Mouse (Mus musculus): Measurements from ENCODE around the gene Chrna4.

Gene Chrna4

GRCm38 (mm10) chr2:181043437-181043836, at the start of gene Chrna4:
Chrna4 (minus strand) TSS chr2:181043546.
- no peak for DNase-seq

DNA sequence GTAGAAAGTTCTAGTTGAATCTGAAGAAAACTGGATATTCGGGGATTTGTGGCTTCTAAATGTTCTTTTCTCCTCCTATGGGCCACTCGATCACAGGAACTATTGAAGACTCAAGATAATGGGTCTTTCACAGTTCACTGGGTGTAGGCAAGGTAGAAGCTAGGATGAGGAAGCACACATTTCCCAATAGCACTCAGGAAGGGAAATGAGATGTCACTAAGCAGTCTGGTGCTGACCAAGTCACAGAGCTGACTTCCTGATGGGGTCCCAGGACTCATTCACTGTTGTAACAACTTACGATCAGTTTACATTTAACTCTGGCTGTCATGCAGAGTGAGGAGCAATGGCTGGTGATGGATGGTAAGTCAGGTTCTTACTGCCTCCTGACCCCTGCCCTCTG, 46.8 kb upstream of the Chrna4 start:
- no peak for DNase-seq

- no peak for DNase-seq
These were observed 41.7 kb upstream of the Chrna4 start for GRCm38 (mm10) chr2:181084997-181085396.

DNA sequence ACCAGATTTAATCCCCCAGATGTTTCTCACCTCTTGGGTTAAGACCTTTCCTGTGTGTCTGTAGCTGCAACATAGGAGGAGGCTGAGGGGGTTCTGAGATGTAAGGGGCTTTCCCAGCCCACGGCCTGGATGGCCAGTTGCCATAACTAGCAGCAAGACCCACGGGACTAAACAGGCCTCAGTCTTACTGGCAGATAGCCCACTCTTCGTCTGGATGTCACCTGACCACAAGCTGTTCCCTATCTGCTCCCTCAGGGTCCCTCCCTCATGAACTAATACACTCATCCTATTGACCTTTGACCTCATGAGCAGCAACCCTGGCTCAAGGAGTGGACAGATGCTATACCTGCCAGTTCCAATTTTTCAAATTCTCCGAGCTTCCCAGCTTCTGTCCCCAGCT, 40.6 kb upstream of the Chrna4 start:
- no peak for DNase-seq

DNA sequence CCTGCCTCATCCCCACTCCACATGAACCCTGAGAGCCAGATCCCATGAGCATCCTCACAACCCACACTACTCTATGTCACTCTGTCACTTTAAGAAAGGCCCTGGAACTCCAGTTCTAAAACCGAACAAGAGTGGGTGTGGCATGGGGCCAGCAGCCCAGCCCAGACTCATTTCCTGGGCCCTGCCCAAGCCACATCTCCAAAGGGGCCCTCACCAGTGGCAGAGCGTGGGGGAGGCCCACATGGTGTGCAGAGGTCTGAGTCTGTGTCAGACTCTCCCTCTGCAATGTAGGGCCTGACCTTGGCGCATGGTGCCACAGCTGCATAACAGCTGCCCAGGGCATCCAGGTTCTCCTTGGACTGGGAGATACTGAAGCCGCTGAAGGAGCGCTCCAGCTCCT, 37.5 kb upstream of the Chrna4 start:
- DNase-seq, result peak; percentile 75

DNA sequence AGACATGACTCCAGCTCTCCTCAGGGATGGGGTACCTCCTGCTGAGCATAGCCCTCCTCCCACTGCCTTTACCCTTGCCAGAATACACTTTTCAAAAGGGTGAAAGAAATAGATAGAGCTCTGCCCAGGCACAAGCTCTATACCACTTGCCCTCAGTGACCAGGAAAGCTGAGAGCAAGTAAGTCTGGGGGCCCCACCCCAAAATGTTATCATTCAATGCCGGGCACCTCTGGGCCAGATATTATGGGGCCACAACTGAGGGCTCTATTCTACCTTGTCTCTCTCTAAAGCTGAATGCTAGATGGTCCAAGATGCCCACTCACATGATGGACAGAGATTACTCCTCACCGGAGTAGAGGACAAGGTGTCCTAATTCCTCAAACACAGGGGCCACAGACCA, 36.2 kb upstream of the Chrna4 start:
- peak; percentile 71 for DNase-seq

GRCm38 (mm10) chr2:181078908-181079307, 35.6 kb upstream of the Chrna4 start:
- peak; percentile 41 for DNase-seq

DNA sequence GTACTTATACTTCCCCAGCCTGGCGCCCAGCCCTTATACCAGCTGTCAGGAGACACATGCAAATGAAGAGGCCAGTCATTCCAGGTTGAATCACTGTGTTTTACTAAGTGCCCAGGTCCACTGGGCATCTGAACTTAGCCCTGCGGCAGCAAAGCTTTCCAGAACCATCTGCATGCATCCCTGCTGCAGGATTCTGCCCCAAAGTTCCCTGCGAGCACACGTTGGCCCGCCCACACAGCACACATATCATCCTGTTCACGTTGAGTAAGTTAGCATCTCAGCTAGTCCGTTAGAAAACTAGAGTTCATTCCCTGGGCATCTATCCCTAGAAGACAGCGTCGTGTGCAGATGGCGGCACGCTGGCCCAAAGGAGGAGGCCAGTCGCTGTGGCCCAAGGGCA, 32.2 kb upstream of the Chrna4 start:
- no peak for DNase-seq

GRCm38 (mm10) chr2:181072403-181072714, 29.0 kb upstream of the Chrna4 start:
- no peak for DNase-seq

DNA sequence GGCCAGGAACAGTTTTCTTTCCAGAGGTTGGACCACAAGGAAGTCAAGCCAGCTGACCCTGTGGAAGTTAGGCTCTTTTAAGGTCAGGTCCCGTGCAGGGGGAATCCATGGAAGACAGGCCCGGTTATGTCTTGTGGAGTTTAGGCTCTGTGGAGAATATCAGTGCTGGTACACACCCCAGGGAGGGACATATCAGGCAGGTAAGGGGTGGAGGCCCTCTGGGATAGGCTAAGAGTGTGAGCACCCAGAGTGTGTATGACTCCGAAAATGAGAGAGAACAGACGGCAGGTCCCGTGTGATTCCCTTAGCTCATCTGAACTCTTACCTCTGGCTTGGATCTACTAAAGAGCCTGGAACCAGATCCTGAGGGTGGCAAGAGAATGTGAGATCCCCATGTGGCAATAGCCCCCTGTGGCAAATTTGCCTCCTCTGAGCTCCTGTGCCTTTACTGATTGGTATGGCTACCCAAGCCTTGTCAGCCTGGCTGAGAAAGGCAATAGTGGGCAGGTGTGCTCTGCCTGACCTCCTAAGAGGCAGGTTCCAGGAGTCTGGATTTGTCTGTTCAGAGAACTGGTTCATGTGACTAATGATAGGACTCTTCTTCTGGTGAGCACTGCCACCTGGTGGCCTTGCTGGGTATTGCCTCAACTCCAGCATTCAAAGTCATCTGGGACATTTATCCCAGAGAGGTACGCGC, 28.5 kb upstream of the Chrna4 start:
- peak; percentile 82 for DNase-seq

- no peak for DNase-seq
These were observed 26.8 kb upstream of the Chrna4 start for GRCm38 (mm10) chr2:181070136-181070535.

DNA sequence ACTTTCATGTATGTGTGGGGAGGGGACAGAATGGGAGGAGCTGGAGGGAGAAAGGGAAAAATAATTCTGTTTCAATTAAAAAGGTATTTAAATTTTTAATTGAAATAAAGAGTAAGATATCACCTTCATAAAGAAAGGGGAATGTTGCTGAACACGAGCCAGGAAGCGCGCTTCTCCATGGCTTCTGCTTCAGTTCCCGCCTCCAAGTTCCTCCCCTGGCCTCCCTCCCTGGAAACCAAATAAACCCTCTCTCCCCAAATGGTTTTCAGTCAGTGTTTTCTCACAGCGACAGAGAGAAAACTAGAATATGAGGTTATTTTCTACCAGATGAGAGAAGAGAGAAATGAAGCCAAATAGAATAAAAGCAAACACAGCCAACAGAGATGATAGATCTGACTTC, 25.2 kb upstream of the Chrna4 start:
- no peak for DNase-seq

DNA sequence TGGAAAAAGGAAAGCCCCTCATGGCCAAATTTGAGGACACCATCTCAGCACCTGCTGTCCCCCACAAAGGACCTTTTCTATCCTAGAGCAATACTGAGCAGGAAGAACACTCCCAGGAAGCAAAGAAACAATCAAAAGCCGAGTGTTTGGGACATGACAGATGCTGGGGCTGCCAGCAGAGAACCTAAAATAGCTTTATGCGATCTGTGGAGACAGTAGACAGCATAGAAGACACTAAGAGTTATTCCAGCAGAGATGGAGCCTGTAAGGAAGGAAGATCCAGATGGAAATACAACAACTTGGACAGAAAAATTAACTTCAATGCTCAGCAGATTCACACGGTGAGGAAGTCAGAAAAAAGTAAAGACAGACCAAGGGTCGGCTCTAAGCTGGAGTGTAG, 22.5 kb upstream of the Chrna4 start:
- no peak for DNase-seq

DNA sequence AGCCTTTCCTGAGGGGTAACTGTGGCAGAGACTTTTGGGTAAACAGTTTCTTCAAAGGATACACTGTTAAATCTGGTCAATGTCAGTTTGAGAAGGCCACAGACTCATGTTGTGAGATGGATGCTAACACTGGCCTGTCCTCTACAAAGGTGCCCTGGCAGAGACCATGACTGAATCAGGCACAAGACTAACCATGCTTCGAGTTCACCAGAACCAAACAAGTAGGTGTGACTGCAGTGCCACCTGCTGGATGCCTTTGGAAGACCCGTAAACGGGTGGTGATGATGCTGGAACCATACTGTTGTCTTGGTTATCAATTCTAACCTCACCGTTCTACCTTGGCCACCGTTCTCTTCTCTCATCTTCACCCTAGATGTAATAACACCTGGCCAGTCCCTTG, 16.8 kb upstream of the Chrna4 start:
- peak; percentile 69 for DNase-seq

- DNase-seq, result no peak
These were observed 14.8 kb upstream of the Chrna4 start for GRCm38 (mm10) chr2:181058193-181058592.

GRCm38 (mm10) chr2:181057341-181057740, 14.0 kb upstream of the Chrna4 start:
- DNase-seq, result no peak

- DNase-seq, result no peak
These were observed 8.8 kb upstream of the Chrna4 start for GRCm38 (mm10) chr2:181052171-181052570.

- DNase-seq, result no peak
These were observed 5.6 kb upstream of the Chrna4 start for GRCm38 (mm10) chr2:181048986-181049385.

GRCm38 (mm10) chr2:181048252-181048945, 5.1 kb upstream of the Chrna4 start:
- no peak for DNase-seq

DNA sequence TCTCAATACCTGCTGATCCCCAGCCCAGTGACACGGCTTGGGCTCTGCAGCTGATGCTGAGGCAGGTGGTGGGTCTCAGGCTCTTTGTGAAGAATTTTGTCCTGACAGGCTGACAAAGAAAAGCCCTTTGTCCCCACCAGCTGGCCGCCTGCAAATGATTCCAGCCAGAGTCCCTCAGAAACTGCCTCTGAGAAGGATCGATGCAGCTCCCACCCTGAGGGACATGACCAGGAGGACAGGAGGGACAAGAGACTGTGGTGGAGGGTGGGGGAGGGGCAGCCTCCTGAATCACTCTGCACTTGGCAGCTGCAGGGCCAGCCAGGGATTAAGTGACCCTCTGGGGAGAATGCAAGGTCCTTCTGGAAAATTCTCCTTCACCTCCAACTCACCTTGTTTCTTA, 655 bp upstream of the Chrna4 start:
- DNase-seq, result no peak

GRCm38 (mm10) chr2:181042376-181042775, 970 bp downstream of the Chrna4 start:
- no peak for DNase-seq

- DNase-seq, result no peak
These were observed 1.4 kb downstream of the Chrna4 start for GRCm38 (mm10) chr2:181041941-181042340.

DNA sequence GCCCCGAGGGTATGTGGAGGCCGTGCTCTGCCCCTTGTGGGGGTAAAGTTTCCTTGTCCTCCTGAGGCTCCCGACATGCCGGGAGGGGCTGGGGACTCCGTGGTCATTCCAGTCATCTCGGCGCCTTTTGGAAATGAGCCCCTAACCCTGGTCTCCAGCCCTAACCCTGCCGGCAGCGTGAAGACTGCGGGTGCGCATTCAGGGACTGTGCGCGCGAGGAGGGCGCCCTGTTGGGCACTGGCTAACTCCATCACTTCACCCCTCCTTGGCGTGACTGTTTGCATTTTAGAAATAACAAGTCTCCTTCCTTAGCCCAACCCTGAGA, 4.0 kb downstream of the Chrna4 start:
- DNase-seq, result no peak

DNA sequence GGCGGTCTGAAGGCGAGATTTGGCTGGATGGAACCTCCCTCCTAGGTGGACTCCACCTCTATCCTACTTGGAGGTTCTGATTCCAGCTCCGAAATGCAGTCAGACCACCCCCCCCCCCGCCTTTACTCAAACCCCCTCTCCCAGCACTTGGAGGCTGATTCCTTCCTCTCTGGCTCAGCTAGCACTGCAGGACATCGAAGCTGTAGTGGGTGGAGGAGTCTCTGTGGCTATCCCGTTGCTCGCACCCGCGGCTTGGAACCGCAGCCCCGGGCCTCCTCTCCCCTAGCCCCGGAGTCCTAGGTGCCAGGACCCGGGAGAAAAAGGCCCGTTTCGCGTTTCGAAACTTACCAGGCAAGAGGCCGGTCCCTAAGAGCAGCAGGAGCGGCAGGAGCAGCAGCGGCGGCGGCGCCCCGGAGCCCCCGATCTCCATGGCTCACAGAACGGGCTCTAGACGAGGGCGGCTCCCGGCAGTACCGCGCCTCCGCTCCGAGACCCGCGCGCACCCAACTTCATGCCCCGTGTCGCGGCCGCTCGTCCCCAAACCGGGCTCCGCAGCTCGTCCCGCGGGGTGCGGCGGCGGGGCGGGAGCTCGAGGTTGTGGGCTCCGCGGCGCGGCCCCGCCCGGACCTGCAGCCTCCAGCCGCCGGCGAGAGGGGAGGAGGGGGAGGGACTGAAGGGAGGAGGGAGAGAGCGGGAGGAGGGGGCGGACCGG, 4.5 kb downstream of the Chrna4 start:
- peak; percentile 24 for DNase-seq

Data from liver (tissue).